Mouse (Mus musculus): Measurements from ENCODE around the gene Ccdc171. TPM values are rescaled to one million over a fixed set of nuclear protein-coding genes. Genes with fewer than 3 reads are reported as not detected.

Ccdc171 gene
- total RNA-seq, 2 experiments from 2014 or later, result 0.52 to 0.94 TPM

Other genes with a start within 250 kb of the Ccdc171 start
- gene Ttc39b, start 201.3 kb upstream of the Ccdc171 start, total RNA-seq (2021), result 1 to 10 TPM; 5.0 to 6.0 TPM
- gene Snapc3, start 107.8 kb upstream of the Ccdc171 start, total RNA-seq (2021), result 1 to 10 TPM; 8.3 to 9.2 TPM
- gene Psip1, start 39.1 kb upstream of the Ccdc171 start, total RNA-seq (2021), result 10 to 100 TPM; 15.8 to 17.2 TPM